In the genomic region with DNA sequence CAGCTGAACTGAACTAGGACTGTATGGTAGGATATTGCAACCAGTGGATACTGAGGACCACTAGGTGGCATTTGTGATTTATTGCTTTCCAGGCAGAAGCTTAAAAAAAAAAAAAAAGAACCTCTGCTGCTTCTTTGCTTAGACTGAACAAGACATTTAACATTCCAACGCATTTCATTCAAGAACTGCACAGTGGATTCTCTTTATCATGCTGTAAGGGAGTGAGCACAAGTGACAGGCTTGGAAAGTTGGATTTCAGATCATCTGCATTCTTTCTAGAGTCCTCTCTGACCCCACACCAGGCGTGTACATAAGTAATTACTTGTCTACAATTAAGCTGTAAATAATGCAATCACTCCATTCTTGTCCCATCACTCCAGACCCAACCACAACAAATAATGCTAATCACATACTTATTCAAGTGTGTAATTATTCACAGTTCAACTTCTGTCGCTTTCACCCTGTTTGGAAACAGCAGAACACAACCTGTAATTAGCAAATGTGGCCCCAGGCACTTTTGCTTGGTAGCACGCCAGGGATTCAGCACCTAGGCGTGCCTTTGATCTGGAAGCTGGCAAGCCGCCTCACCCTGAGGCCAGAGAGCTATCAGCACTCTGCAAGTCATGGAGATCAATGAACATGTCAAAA, we compare ENCODE assay signal across 9 mouse cellular contexts.
DNase-seq lines count a peak whose midpoint lies in the region; ATAC-seq and TF ChIP-seq lines count a peak whose summit lies in the region.
"Had no signal": no experiment of that assay in that cellular context is flagged by ENCODE, and none has a peak within 500 bp of the region (broad histone marks: within the 10 kb centered on the region; RNA-seq: fewer than 3 reads in every experiment).

No protein-coding gene starts in this region.

- DNase-seq in left cerebral cortex, adult 2 months (ENCODE audit: extremely low spot score in 1 of 2, low spot score in 2 of 2) = peak in 1 of 2 experiments; percentile 20
- DNase-seq in left cerebral cortex, adult 8-10 months (ENCODE audit: low spot score in 2 of 2) = no peak
- DNase-seq in cerebellum, adult 2 months = peak; percentile 56 to 66
- peak; percentile 75 for DNase-seq in forelimb bud, embryonic 11.5 days (ENCODE audit: low read depth, low spot score)
- DNase-seq in kidney, postnatal 36 days = peak; percentile 25 to 66
- DNase-seq in retina, postnatal 1 day = peak; percentile 64
- no peak for DNase-seq in urinary bladder, postnatal 36 days (ENCODE audit: low spot score in 2 of 2)

- H3K4me1 ChIP-seq in cerebellum, adult 2 months (ENCODE audit: control insufficient read depth, insufficient read depth, low read length) = peaks cover 5% of the 10 kb centered on the region; the same call in 1 of the 2 replicates
- H3K4me1 ChIP-seq: liver, embryonic 15.5 days had no signal

- H3K27me3 ChIP-seq in cerebellum, adult 2 months (ENCODE audit: control insufficient read depth, insufficient read depth, low read length) = no peaks in the 10 kb centered on the region
- H3K27me3 ChIP-seq: liver, embryonic 15.5 days had no signal

- H3K27ac ChIP-seq in left cerebral cortex, adult 2 months = no peak overlapping the region
- no peak overlapping the region for H3K27ac ChIP-seq in cerebellum, adult 2 months (ENCODE audit: insufficient read depth, low read length)
- H3K27ac ChIP-seq: liver, embryonic 15.5 days had no signal

- no peak for ATAC-seq in inflammation-experienced regulatory T-cells, adult 6 months

- H3K4me3 ChIP-seq in left cerebral cortex, adult 2 months = no peak overlapping the region
- no peak overlapping the region for H3K4me3 ChIP-seq in cerebellum, adult 2 months (replicated peaks; ENCODE audit: insufficient read depth, low read depth, low read length)
- H3K4me3 ChIP-seq: liver, embryonic 15.5 days had no signal

- 23% methylated on average over 6 of the region's 6 CpGs for WGBS in cerebellum, adult 2 months

- TF ChIP-seq POLR2A in cerebellum, adult 2 months (IDR thresholded peaks at IDR 0.05; ENCODE audit: borderline replicate concordance, insufficient read depth, low read length) = no peak

- peak; percentile 65 for TF ChIP-seq CTCF in left cerebral cortex, adult 2 months (IDR thresholded peaks at IDR 0.05)
- peak; percentile 25; the same call in 1 of the 2 replicates for TF ChIP-seq CTCF in cerebellum, adult 2 months (IDR thresholded peaks at IDR 0.05; ENCODE audit: borderline replicate concordance, insufficient read depth, low read depth, low read length)

- intact Hi-C loops in left cerebral cortex, adult 2 months (cut with DNase I) = loop anchor here (2.0 to 10.0 kb wide), 3 partner anchors 678 to 1510 kb away; no protein-coding TSS in a partner anchor

Comparison
In these comparisons a context has a peak if more than half of its experiments do, and no peak if none do; other contexts are left out.
1. DNase-seq: peak in cerebellum, adult 2 months (2 of 2), forelimb bud, embryonic 11.5 days (single experiment), kidney, postnatal 36 days (2 of 2) and retina, postnatal 1 day (single experiment); none in left cerebral cortex, adult 8-10 months (0 of 2) and urinary bladder, postnatal 36 days (0 of 2).